Mouse (Mus musculus) telencephalon, adult 2 months (tissue): ENCODE data around the gene Rasgef1b.

Experiments used
- DNase-seq: peaks from one replicate; pipeline ENCODE4 v3.0.0-alpha.2; 2011; ENCODE audit warnings: low read depth, low spot score

The Rasgef1b gene

DNA sequence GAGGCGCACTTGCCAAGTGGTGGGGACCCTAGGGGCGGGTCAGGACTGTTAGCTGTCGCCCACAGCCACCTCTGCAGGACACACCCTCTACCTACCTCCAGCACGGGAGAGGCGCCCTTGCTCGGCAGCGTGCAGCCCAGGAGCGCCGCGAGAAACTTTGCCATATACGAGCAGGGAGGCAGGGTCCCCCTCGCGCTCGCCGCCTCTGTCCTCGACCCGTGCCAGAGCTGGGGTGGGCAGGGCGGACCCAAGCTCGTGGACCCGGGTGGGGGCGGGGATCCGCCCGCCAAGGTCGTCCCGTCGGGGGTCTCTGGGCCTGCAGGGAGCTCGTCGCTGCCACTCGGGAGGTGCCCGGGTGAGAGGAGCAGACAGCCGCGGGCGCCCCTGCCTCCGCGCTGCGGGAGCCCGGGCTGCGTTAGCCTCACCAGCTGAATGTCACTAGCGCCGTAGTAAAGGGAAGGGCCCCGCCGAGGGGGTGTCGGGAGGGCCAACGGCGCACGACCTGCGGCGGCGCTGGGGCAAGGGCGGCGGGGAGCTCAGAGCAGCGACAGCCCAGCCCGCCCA lies at the start of gene Rasgef1b:
Rasgef1b (minus strand) TSS at position 417 of the 564 bp plus-strand sequence.
- DNase-seq: no peak

DNA sequence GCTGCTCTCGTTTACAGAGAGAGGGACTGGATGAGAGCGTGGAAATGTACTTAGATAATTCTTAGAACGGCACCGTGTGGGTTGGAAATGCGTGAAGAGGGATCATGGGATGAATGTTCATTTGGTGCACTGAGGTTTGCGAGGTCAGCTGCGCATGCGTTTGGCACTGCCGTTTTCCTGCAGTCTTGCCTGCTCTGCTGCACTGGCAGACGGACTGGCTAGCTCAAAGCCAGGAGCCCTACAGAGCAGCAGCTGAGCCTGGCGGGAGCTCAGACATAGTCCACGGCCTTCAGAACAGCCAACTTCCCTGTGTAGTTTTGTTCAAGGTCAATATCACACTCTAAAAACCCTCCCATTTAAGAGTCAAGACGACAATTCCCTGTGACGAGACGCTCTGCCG lies 46.5 kb upstream of the Rasgef1b start:
- no peak for DNase-seq

DNA sequence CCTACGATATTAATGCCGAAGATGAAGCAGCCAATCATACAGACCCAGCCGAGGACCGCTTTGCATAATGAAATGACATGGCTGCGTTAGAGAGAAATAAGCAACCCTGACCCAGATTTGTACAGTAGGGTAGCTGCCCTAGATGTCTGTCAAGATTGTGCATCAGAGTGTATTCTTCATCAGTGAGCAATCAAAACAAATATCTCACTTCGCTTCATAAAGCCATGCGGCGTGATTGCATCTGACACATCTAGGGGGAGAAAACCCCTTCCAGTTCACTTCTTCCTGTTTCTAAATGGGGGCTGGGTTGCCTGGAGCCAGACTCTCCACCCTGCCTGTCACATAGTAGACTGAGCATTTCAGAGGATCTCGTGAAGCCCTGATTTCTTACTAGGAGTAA lies 44.4 kb upstream of the Rasgef1b start:
- DNase-seq: no peak

DNA sequence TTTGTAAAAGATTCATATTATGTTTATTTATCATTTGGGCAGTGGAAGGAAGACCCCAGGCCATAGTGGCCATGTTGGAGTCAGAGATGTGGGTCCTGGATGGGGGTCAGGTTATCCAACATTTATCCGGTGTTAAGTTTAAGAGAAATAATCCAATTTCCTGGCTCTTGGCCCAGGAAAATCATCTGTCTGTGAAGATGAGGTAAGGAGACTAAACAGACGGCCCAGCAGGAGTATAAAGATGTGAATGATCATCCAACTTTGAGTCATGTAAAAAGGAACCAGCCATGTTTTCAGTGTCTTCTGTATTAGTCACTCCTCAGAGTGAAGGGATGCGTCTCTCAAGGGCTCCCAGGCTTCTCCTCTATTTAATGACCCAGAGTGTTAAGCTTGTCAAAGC lies 35.4 kb upstream of the Rasgef1b start:
- no peak for DNase-seq

DNA sequence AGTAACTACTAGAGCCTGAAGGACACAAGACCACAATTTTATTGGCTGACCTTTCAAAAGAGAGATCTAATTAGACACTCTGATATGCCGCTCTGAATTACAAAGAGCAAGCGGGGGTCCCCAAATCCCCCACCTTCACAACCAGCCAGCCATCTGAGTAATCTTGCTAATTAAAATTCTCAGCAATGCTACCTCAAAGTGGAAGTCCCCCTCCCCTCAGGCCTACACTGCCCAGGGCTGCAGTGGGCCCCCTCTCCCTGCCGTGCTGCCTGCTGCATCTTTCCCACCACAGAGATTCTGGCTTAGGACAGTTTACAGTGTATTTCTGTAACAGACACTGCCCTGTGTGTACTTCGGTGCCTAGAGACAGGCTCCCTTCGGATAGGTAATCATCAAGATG lies 30.0 kb upstream of the Rasgef1b start:
- no peak for DNase-seq

DNA sequence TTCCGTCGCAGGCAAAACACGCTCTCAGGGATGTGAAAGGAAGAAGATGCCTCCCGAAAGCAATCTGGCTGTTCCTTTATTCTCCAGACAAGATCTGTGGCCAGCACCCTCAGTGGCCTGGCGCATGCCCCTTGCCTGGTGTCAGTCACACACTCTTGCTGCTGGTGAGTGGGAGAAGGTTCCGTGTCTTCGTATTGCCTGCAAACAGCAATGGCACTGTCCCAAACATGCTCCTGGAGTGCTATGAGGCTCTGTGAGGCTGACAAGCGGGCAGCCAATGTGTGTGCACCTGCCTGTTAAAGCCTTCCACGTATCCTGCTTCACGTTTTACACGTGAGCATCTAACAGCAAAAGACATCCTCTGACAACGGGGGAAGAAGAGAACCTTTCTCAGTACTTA lies 25.0 kb upstream of the Rasgef1b start:
- no peak for DNase-seq

DNA sequence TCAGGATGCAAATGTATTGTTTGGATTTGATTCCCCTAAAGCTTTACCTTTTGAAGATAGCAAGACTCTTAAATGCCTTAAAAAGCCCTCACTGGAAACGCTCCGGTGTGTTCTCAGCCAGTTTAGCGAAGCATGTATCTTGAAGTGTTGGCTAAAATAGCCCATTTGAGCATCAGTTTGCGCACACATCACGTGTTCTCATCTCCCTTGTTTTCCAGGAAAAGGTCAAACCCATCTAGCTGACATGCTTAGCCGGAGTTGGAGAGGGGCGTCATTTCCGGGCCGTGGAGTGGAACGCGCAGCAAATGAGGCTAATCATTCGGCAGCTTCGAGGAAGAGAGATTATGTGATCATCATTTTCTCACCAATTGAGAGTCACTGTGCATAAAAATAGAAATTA lies 24.5 kb upstream of the Rasgef1b start:
- DNase-seq: no peak

DNA sequence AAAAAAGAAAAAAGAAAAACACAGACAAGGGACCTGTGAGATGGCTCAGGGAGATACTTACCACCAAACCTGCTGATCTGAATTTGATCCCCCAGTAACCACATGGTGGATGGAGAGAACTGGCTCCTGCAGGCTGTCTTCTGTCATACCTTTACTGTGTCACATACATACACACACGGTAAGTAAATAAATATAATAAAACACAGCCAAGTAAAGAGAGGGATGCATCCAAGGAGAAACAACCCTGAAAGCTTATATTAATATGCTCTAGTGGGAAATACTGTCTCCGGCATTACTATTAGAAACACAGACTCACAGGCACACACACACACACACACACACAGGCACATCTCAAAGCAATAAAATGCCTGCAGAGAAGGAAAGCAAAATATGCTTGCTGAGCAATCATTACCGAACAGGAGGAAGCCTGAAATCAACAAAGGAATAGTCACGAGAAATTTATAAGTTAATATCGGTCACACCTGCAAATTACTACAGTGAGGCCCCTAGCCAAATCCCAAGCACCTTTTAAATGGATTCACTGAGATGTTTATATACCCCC lies 23.9 kb upstream of the Rasgef1b start:
- no peak for DNase-seq

DNA sequence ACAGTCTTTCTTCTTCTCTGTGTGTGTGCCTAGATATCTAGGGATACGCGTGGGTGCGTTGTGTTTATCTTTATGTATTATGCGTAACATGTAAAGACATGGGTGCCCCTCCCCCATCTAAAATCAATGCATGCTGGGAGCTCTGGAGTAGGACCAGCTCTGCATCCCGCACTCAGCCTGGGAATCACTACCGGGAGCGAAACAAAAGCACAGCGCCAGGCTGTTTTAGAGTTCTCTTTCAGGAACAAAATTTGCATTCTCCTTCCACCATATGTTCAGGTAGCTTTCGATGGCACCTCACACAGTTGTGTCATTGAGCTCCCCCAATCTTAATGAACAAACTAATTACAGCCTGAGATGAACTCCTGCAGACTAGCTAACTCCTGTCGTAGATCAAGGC lies 19.6 kb upstream of the Rasgef1b start:
- no peak for DNase-seq

DNA sequence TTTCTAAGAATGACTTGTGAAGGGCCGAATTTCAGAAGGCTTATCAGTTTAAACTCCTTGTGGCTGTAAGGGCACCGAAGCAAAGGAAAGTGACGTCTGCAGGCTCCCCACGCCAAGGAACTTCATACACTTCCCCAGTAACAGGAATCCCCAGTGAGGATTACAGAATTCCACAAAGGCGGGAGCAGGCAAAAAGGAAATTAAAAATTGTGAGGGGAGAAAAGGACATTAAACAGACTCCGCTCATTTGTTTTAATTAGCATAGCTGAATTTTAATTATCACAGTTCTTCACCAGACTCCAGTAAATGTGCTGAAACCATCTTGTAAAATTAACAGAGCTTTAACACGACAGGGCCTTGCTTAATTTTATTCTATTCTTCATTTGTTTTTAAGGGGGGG lies 17.2 kb upstream of the Rasgef1b start:
- DNase-seq: no peak

DNA sequence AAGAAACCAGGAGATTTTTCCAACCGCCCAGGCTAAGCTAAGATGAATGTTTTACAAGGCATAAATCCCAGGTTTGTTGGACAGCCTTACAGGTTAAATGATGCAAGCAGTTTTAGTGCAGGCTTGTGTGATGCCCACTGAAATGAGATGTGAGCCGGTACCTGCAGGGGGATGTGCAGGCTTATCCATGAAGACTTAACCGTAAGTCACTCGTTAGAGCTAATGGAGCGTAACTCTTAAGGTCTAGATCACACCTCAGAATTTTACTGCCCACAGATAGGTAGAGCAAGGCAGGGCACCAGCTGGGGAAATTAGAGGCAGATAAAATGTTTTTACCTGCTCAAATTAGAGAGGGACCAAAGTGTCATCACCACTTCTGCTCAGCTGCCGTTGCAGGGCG lies 14.0 kb upstream of the Rasgef1b start:
- DNase-seq: no peak

DNA sequence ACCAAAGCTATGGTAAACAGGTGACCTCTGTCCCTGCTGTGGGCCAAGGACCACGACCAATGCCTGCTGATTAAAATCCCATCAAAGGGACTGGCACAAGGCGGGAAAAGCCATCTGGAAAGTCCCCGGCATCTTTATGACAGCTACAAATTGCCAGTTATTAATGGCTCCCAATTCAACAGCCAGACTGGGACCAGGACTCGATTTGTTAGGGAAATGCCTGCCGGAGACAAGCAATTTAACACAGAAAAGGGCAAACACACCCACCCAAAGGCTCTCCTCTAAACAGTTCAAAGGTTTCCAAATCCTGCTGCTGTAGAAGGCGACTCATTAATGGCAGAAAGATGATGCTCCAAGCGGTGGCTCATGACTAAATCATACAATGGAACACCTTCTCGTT lies 13.2 kb upstream of the Rasgef1b start:
- DNase-seq: no peak

DNA sequence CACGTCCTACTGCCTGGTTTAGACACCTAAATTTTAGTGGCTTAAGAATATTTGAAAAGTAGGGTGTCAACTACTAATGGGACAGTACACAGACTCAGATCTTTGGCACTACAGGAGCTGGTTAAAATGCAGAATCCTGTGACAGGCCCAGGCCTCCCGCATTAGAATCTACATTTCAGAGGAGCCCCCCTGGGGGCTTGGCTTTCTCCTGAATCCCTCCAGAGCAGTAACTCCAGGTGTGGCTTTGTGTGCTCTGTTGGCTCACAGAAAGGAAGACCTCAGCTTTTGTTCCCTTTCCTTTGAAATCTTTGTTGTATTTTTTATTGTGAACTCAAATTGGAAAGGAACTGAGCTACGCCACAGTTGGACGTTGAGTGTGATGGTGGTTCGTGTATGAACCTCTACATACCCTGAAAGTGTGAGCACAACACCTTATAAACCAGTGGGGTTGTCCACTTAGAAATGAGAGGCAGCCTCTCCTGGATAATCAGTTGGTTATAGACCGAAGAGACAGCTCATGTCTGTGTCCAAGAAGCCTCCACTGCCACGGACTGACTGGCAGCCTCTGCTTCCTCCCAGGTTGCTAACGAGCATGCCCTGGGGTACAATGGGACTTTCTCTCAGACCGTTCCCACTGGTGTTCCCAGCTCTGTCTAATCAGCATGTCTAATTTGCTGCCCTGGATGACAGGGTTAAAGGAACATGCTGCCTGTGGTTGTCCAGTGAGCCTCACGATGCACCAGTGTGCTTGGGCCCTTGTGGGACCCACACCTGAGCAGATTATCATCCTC lies 9.3 kb upstream of the Rasgef1b start:
- DNase-seq: no peak

DNA sequence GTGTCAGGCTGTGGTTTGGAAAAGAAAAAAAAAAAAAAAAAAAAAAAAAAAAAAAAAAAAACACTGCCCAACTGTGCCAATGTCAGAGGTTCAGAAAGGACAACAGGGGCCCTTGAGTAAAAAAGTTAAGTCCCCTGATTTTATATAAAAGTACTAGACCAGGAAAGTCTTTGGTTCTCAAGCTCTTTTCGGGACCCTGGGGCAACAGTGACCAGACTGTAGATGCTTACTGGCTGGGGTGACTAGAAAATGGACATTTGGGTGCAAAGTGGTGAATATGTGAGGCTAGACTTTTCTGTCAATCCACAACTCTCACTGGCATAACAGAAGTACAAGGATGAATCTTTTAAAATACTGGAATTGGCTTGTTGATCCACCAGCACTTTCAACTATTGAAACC lies 1.1 kb upstream of the Rasgef1b start:
- DNase-seq: no peak

DNA sequence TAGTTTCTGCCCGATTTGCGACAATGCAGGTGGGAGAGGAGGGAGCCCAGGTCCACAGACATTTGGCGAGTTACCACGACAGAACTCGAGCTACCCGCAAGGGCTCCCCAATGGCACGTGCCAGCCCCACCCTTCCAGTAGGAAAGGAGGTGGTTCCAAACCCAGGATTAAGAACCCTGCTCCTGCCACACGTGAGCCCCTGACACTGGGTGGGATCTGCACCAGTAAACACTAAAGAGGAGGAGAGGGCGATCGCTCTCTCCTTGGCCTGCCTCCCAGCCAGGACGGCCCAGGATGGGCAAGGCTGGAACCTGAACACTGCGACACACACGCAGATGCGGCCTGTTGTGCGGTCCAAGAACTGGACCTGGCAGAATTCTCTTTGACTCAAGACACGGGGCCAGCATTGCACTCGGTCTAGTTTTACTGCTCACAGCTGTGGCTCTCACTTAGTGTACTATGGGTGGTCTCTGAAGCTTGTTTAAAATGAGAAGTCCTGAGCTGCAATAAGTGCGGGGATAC lies 557 bp upstream of the Rasgef1b start:
- DNase-seq: no peak

DNA sequence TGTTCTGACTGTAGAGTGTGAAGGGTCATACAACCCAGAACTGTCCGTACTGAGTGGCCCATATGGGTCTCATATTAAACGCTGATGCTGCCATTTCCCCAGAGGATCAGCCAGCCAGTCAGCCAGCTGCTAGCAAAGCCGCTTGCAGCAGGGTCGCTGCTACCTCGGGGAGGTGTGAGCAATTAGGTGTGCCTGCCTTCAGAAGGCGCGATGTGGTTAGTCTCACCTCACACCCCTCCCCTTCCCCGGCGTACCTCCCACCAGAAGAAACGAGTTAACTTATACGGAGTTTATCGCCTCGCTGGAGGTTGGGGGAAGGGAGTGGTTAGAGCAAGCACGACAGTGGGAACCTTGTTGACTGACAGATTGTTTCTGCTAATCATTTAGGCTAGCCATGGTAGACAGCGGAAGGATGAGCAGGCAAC lies 826 bp downstream of the Rasgef1b start:
- no peak for DNase-seq

DNA sequence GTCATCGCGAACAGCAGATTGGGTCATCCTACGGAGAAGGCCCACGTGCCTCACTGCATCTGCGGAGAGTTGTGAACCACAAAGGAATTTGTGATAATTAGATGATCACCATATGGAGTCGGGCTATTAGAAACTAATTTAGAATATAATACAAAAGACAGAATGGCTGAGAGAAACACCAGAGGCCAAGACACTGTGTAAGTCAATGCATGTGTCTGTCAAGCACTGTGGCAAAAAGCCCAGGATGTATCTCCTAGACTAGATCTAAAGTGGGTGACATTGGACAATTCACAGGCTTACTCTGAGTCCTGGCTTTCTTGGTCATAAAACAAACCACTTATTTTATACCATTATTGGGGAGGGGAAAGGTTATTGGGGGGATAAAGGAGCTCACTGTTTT lies 4.9 kb downstream of the Rasgef1b start:
- DNase-seq: no peak

DNA sequence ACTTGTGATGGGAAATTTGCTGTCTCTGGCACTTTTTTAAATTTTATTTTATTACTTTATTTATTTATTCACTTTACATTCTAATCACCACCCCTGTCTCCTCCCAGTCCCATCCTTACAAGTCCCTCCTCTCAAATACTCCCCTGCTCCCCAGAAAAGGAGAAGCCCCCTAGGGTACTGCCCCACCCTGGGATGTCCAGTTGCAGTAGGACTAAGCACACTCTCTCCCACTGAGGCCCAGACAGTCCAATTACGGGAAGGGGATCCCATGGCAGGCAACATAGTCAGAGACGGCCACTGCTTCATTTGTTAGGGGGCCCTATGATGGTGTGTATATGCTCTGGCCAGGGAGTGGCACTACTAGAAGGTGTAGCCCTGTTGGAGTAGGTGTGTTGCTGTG lies 6.6 kb downstream of the Rasgef1b start:
- DNase-seq: no peak

DNA sequence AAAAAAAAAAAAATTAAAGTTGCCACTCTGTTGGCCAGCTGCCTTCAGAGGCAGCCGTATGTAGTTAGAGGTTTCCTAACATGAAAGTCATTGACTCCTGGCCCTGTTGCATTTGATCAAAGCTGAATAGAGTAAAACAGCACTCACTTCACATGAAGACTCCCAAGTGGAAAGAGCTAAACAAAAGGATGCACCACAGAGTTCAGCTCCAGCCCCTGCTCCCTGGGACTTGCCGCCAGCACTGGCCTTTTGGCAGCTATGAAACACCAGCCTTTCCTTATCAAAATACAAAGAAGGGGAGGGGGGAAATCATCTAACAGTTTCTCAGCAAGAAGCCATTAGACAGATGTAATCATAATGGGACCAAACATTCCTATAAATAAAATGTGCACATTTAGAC lies 8.3 kb downstream of the Rasgef1b start:
- no peak for DNase-seq

DNA sequence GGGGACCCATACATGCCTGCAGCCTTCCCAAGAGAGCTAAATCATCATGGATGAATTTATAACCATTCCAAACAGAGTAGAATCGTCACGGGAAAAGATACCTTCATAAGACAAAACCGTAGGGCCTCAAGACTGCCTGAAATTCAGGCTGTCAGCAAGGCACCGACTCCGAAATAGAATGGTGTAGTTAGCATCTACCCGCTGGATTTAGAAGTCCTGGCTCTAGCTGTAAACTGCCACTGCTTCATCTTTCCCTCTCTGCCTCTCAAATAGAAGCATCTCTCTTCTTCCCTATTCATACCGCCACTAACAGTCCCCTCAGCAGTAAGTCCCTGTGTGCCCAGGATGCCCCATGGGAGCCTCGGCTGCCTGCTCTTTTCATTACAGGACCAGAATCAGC lies 10.9 kb downstream of the Rasgef1b start:
- no peak for DNase-seq

DNA sequence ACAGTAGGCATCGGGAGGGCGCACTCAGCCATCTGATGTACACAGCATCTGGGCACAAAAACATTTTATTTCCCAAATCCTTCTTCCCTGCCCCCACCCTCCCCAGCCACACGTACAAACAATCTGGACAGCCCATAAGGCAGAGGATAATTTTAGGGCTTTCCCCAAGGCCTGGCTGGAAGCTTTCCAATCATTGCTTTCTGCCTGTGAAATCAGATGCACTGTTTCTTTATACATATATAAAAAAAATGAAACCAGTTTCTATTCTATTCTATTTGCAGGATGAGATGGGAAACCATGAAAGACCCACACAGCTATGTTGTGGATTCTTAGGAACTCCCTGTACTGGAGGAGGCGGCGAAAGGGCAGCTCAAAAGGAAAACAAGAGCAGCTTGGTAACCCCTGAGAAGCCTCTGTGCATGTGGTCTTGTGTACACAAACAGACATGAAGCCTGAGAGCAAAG lies 13.6 kb downstream of the Rasgef1b start:
- DNase-seq: peak; percentile 74

DNA sequence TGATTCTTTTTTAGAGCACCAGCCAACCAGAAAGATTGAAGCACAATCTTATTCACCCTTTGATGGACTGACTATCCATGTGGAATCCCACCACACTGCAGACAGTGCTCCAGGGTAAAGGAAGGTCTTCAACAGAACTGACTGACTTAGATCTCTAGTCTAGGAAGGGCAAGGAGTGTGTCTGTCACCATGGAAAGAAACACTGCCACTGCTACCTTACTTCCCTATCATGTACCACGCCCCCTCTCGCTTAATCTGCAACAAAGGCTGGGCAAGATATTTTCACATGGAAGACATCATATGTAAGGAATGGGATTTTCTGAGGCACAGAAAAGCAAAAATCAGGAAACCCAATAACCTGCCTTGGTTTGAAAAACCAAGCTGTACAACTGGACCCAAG lies 16.9 kb downstream of the Rasgef1b start:
- DNase-seq: no peak

DNA sequence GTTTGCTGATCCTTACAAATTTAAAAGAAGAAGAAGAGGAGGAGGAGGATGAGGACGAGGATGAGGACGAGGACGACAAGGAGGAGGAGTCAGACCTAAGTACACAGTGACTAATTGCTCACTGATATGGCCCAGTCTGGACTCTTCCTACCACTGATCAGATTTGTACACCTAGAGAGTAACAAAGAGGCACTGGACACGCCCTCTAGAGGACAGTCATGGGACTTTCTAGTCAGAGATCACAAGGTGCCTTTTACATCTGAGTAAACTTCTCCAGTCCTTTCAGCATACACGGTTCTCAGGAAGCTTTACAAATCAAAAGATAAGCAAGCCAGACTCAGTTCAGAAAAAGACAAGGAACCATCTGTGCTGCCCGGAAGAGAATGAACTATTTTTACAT lies 20.2 kb downstream of the Rasgef1b start:
- DNase-seq: no peak
